Mouse (Mus musculus) neural tube, embryonic 11.5 days (tissue): ENCODE data around the gene Dhx8. TPM values are rescaled to one million over a fixed set of nuclear protein-coding genes. Genes with fewer than 3 reads are reported as not detected.
A peak's percentile ranks its signal among the peaks of the same experiment; 100 is the strongest.

ENCODE experiments used
- ATAC-seq: fragments of 200-750 bp; cut with Nextera tagmentation; 2 replicates; pipeline ENCODE4 v1.8.0; 2017; ENCODE audit warnings: moderate number of reproducible peaks, mild to moderate bottlenecking, moderate TSS enrichment, moderate library complexity; ENCODE audit not compliant: insufficient read depth, low FRiP score, low TSS enrichment
- DNase-seq: peaks from one replicate; pipeline ENCODE4 v3.0.0-alpha.2; 2015; ENCODE audit warnings: low spot score
- H3K27ac ChIP-seq: fragments of 300-500 bp; sonication (generic); 2 replicates; pipeline ENCODE4 v1.5.1; 2014; ENCODE audit warnings: low read depth, mild to moderate bottlenecking, low read length
- H3K27me3 ChIP-seq: fragments of 300-500 bp; sonication (generic); 2 replicates; pipeline ENCODE4 v1.6.1; 2014; ENCODE audit warnings: mild to moderate bottlenecking, low read length, mixed read lengths; ENCODE audit not compliant: control insufficient read depth, insufficient read depth
- H3K36me3 ChIP-seq: fragments of 300-500 bp; sonication (generic); 2 replicates; pipeline ENCODE4 v1.6.1; 2014; ENCODE audit warnings: mild to moderate bottlenecking, low read length, moderate library complexity, mixed read lengths; ENCODE audit not compliant: control insufficient read depth, insufficient read depth
- H3K4me1 ChIP-seq: fragments of 300-500 bp; sonication (generic); 2 replicates; pipeline ENCODE4 v1.6.1; 2014; ENCODE audit warnings: low read length, mixed read lengths; ENCODE audit not compliant: control insufficient read depth, insufficient read depth
- H3K4me2 ChIP-seq: fragments of 300-500 bp; sonication (generic); 2 replicates; pipeline ENCODE4 v1.6.1; 2014; ENCODE audit warnings: low read depth, mild to moderate bottlenecking, moderate library complexity
- H3K4me3 ChIP-seq: fragments of 300-500 bp; sonication (generic); 2 replicates; pipeline ENCODE4 v1.5.1; 2014; ENCODE audit warnings: low read depth, low read length
- H3K9ac ChIP-seq: fragments of 300-500 bp; sonication (generic); 2 replicates; pipeline ENCODE4 v1.6.1; 2014; ENCODE audit warnings: mild to moderate bottlenecking, low read length
- H3K9me3 ChIP-seq: fragments of 300-500 bp; sonication (generic); 2 replicates; pipeline ENCODE4 v1.6.1; 2016; ENCODE audit warnings: low read length; ENCODE audit not compliant: control insufficient read depth
- WGBS: fragments of 180-500 bp; shearing (Covaris S2); extraction: QIAGEN DNeasy Blood & Tissue Kit; methylation state at CpG from one replicate; pipeline ENCODE4 v1.1.7; 2014; 5-methylcytosine and 5-hydroxymethylcytosine counted together
- polyA plus RNA-seq: library from polyadenylated mRNA; unstranded; fragments of >200 nt; fragmentation: Nextera tagmentation; extraction: Ambion mirVana; gene quantifications from 2 replicates; pipeline ENCODE4 v1.2.1, GENCODE M21; 2014

Gene Dhx8
- polyA plus RNA-seq: 43.3 and 46.7 TPM in 2 replicates

DNA sequence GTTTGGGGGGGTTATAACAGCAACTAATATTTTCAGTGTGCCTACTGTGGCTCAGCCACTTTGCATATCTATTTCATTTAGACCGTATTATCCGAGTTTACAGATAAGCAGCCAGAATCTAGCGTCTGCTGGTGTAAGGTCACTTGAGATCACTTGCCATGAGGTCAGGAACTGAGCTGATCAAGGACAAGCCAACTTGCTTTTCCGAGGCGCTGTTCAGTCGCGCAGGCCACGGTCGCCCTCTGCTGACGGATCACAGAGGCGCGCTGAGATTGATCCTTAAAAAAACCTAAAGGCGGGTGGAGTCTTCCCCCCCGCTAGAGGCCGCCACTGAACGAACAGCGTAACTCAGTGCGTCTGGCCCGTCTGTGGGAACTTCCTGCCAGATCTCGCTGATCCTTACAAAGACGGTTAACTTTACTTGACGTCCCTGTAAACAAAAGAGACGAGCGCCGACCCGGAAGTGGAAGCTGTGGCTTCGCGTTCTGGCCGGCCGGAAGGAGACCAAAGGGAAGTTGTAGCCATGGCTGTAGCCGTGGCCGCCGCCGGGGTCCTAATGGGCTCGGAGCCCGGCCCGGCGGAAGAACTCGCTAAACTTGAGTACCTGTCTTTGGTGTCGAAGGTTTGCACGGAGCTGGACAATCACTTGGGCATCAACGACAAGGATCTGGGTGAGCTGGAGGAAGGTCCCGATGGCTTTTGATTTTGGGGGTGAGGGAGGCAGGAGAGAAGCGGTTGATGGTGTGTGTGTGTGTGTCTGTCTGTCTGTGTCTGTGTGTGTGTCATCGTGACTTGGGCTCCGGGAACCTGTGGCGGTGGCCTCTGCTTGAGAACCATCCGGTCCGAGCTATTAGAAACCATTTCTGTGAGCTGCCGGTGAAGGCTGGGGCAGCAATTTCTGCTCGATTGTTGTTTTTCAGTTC is at the start of gene Dhx8:
Gene Dhx8 (plus strand): TSS at position 402 of the 923 bp plus-strand sequence.
- peak within 1 kb of the TSS; percentile 53 for H3K4me2 ChIP-seq
- peak; percentile 94 for ATAC-seq
- DNase-seq: peak; percentile 99
- no peaks in the 10 kb centered on the region for H3K36me3 ChIP-seq
- no peaks in the 10 kb centered on the region for H3K9me3 ChIP-seq
- no peaks in the 10 kb centered on the region for H3K27me3 ChIP-seq
- peak within 1 kb of the TSS; percentile 79 for H3K4me3 ChIP-seq
- under 1% methylated on average over 51 of the region's 51 CpGs for WGBS
- H3K4me1 ChIP-seq: peaks cover 6% of the 10 kb centered on the region; the same call in 1 of the 2 replicates
- H3K9ac ChIP-seq: peak within 1 kb of the TSS; percentile 76
- 0 out of 2 replicates have a peak within 1 kb of the TSS, but pooled peaks have one; percentile 14 for H3K27ac ChIP-seq

DNA sequence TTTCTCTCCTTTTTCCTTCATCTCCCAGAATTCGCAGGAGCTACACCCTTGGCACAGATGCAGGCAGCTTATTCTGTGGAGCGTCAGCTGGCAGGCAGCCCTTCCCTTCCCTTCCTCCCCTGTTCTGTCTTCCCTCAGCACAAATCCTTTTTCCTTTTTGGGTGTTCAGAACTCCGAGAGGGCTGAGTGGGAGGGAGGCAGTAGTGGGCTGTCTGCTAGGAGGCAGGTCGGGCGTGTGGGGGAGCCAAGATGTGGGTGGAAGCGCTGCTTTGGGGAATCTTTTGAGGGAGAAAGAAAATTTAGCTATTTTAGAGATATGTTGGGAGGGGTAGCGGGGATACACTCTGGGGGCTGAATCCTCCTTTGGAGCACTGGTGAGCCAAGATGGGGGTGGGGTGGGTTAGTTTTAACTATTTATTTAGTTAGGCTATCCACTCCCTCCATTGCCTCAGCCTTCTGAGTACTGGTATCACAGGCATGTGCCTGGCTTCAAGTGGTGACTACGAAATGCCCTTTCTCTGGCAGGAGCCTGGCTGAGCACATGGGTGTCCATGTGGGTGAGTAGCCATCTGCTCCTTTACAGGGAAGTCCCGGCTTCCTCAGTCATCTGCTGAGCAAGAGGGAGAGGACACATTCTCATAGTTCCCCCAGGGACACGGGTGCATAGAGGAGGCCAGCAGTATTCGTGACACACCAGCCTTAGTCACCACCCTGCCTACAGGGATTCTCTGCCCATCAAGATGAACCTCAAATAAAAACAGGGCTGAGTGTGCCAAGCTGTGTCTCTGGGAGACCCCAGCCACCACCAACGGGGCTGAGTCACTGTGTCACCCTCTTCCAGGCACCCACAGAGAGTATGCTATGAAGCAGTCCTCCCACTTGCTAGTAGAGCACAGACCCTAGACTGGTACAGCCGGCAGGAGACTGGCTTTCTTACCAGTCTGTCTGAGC is 45.1 kb upstream of the Dhx8 start:
- no peaks in the 10 kb centered on the region for H3K9me3 ChIP-seq
- WGBS: 69% methylated on average over 13 of the region's 13 CpGs
- H3K4me1 ChIP-seq: peaks cover 3% of the 10 kb centered on the region; the same call in 1 of the 2 replicates
- H3K4me2 ChIP-seq: no peak overlapping the region
- H3K36me3 ChIP-seq: no peaks in the 10 kb centered on the region
- ATAC-seq: no peak
- H3K9ac ChIP-seq: no peak overlapping the region
- H3K27me3 ChIP-seq: no peaks in the 10 kb centered on the region
- no peak overlapping the region for H3K4me3 ChIP-seq
- no peak for DNase-seq
- no peak overlapping the region for H3K27ac ChIP-seq

DNA sequence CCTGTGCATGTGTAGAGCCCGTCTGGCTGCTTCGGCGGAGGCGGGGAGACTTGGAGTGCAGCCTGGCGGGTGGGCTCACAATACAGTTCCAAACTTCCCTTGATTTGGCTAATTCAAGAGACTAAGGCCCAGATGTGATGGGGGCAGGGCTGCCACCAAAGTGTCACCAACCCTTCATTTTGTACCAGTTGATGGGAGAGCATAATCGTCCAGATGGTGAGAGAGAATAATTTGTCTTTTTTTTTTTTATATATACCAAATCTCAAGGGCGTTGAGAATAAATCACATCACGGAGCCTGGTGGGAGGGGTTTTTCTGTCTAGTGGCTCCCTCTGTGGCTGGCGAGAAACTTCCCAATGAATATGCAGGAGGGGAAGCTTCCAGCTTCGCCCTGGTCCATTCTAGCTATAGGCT is 43.0 kb upstream of the Dhx8 start:
- ATAC-seq (no peak), DNase-seq (peak; percentile 40)
- Histone ChIP-seq H3K4me1 (peaks cover 3% of the 10 kb centered on the region; the same call in 1 of the 2 replicates), H3K27ac (peak overlapping the region; percentile 53; the same call in 1 of the 2 replicates), H3K36me3 (no peaks in the 10 kb centered on the region), H3K4me2 (no peak overlapping the region), H3K9ac (no peak overlapping the region), H3K27me3 (no peaks in the 10 kb centered on the region), H3K4me3 (no peak overlapping the region), H3K9me3 (no peaks in the 10 kb centered on the region)
- WGBS: 46% methylated on average over 10 of the region's 10 CpGs

DNA sequence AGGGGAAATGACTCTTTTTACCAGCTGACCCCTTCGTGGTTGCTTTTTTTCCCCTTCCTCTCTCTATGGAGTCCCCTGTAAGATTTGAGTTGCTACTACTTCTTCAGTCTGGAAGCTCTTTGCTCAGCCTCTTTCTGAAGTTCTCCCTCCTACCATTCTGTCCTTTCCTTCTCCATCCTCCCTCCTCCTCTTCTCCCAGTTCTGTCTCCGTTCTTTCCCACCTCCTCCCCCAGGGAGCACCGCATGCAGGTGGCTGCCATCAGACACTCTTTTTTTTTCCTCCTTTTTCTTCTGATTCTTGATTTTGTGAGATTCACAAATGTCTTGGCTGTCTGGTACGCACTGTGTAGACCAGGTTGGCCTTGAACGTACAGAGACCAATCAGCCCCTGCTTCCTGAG is 42.4 kb upstream of the Dhx8 start:
- Histone ChIP-seq H3K27ac (no peak overlapping the region), H3K4me2 (no peak overlapping the region), H3K27me3 (no peaks in the 10 kb centered on the region), H3K9me3 (no peaks in the 10 kb centered on the region), H3K36me3 (no peaks in the 10 kb centered on the region), H3K4me3 (no peak overlapping the region), H3K4me1 (peaks cover 5% of the 10 kb centered on the region), H3K9ac (no peak overlapping the region)
- DNase-seq (no peak), ATAC-seq (no peak)
- 71% methylated on average over 5 of the region's 5 CpGs for WGBS

DNA sequence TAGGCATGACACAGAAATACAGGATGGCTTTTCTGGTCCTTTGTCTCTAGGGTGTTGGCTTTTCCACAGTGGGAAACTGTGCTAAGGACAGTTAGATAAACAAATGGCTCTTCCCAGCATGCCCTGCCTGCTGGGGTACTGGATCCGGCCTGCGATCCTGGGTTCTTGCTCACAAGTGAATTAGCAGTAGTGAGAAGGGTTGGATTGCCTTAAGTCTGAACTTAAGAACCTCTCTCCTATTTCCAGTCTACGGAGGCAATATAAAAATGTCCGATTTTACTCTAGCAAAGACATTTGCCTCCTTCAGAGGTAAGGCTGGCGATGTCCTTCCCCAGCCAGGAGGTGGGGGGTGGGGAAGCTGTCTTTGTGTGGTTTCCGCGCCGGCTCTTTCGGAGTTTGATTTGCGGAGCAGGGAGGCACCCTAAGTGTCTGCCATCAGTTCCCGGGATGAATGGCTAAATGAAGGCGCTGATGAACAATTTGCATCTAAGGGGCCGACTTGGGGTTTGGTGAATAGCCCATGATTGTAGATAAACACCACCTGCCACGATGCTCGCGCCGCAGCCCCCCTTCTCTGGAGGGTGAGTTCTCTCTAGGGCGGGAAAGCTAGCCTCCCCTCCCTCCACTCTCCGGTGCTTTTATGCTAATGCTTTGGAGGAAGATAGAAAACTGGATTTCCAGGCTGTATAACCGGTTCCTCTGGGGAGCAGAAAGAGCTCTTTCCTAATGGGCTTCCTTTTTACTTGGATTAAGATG is 36.6 kb upstream of the Dhx8 start:
- WGBS: under 1% methylated on average over 20 of the region's 20 CpGs
- ATAC-seq (peak; percentile 63; the same call in 1 of the 2 replicates), DNase-seq (peak; percentile 73)
- H3K27me3 ChIP-seq: no peaks in the 10 kb centered on the region
- peak overlapping the region; percentile 89 for H3K27ac ChIP-seq
- peak overlapping the region; percentile 64 for H3K9ac ChIP-seq
- H3K4me2 ChIP-seq: peak overlapping the region; percentile 45
- no peaks in the 10 kb centered on the region for H3K36me3 ChIP-seq
- peaks cover 14% of the 10 kb centered on the region for H3K4me1 ChIP-seq
- no peaks in the 10 kb centered on the region for H3K9me3 ChIP-seq
- H3K4me3 ChIP-seq: peak overlapping the region; percentile 22; the same call in 1 of the 2 replicates

DNA sequence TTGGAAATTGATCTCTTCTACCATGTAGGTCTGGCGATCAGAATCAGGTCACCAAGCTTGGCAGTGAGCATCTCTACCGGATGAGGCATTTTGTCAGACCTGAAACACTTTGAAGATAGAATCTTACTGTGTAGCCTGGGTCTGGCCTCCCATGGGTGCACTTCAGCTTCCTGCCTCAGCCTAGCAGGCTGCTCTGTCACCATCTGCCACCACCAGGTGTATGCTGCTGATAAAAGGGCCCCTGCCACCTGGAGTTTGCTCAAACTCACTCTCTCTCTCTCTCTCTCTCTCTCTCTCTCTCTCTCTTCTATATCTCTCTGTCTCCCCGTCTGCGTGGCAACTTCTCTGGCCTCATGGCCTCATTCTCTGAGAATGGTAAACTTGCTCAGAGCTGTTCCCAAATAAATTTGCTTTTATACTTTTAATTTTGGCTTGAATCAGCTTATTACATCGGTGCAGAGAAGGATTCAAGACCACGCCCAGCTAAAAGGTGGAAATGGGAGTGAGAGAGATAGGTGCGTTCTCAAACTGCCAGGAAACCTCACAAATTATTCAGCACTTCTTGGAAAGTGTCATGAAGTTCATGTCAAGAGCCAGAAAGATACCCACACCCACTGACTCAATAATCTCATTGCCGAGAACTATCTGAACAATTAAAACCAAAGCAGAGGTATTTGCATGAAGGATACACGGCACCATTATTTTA is 35.4 kb upstream of the Dhx8 start:
- DNase-seq (no peak), ATAC-seq (no peak)
- Histone ChIP-seq H3K4me2 (no peak overlapping the region), H3K4me1 (peaks cover 14% of the 10 kb centered on the region), H3K27ac (0 out of 2 replicates have a peak overlapping the region, but pooled peaks have one; percentile 8), H3K36me3 (no peaks in the 10 kb centered on the region), H3K9me3 (no peaks in the 10 kb centered on the region), H3K9ac (no peak overlapping the region; the same call in 1 of the 2 replicates), H3K27me3 (no peaks in the 10 kb centered on the region), H3K4me3 (no peak overlapping the region)
- 93% methylated on average over 9 of the region's 9 CpGs for WGBS

DNA sequence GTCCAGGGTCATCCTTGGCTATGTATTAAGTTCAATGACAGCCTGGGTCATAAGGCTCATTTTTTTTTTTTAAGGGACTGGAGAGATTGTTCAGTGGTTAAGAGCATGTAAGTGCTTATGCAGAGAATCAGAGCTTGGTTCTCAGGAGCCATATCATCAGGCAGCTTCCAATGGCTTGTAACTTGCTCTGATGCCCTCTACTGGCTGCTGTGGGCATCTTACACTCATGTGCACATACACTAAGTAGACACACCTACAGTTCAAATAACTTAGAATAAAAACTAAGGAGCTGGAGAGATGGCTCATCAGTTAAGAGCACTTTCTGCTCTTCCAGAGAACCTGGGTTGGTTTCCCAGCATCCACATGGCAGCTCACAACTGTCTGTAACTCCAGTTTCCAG is 34.6 kb upstream of the Dhx8 start:
- H3K9ac ChIP-seq: no peak overlapping the region
- no peaks in the 10 kb centered on the region for H3K27me3 ChIP-seq
- H3K9me3 ChIP-seq: no peaks in the 10 kb centered on the region
- no peak for ATAC-seq
- H3K27ac ChIP-seq: no peak overlapping the region
- no peak overlapping the region for H3K4me2 ChIP-seq
- H3K36me3 ChIP-seq: no peaks in the 10 kb centered on the region
- peaks cover 14% of the 10 kb centered on the region for H3K4me1 ChIP-seq
- DNase-seq: no peak
- H3K4me3 ChIP-seq: no peak overlapping the region
